Mouse (Mus musculus) forebrain, embryonic 13.5 days (tissue): ENCODE measurements around the gene E2f2. TPM values are rescaled to one million over a fixed set of nuclear protein-coding genes. Genes with fewer than 3 reads are reported as not detected.

Source experiments
- ATAC-seq: fragments of 200-750 bp; cut with Nextera tagmentation; 2 replicates; pipeline ENCODE4 v1.8.0; 2017
- H3K27ac ChIP-seq: fragments of 300-500 bp; sonication (generic); 2 replicates; pipeline ENCODE4 v1.5.1; 2015; ENCODE audit warnings: inconsistent platforms, mild to moderate bottlenecking, moderate library complexity
- H3K27me3 ChIP-seq: fragments of 300-500 bp; sonication (generic); 2 replicates; pipeline ENCODE4 v1.6.1; 2015; ENCODE audit warnings: mild to moderate bottlenecking, inconsistent platforms
- H3K36me3 ChIP-seq: fragments of 300-500 bp; sonication (generic); 2 replicates; pipeline ENCODE4 v1.6.1; 2015; ENCODE audit warnings: mild to moderate bottlenecking, inconsistent platforms; ENCODE audit not compliant: poor library complexity, severe bottlenecking
- H3K4me1 ChIP-seq: fragments of 300-500 bp; sonication (generic); 2 replicates; pipeline ENCODE4 v1.6.1; 2015; ENCODE audit warnings: inconsistent platforms
- H3K4me2 ChIP-seq: fragments of 300-500 bp; sonication (generic); 2 replicates; pipeline ENCODE4 v1.6.1; 2015; ENCODE audit warnings: inconsistent platforms, mild to moderate bottlenecking, moderate library complexity
- H3K4me3 ChIP-seq: fragments of 300-500 bp; sonication (generic); 2 replicates; pipeline ENCODE4 v1.5.1; 2015; ENCODE audit warnings: mild to moderate bottlenecking, inconsistent platforms
- H3K9ac ChIP-seq: fragments of 300-500 bp; sonication (generic); 2 replicates; pipeline ENCODE4 v1.6.1; 2015; ENCODE audit warnings: mild to moderate bottlenecking, inconsistent platforms
- H3K9me3 ChIP-seq: fragments of 300-500 bp; sonication (generic); replicated peaks from 2 replicates; pipeline ENCODE4 v1.6.1; 2016; ENCODE audit warnings: inconsistent platforms
- WGBS: fragments of 180-500 bp; shearing (Covaris S2); methylation state at CpG from one replicate; pipeline ENCODE4 v1.1.7; 2015; 5-methylcytosine and 5-hydroxymethylcytosine counted together
- polyA plus RNA-seq: library from polyadenylated mRNA; unstranded; fragments of >200 nt; fragmentation: Nextera tagmentation; extraction: Ambion mirVana; gene quantifications from 2 replicates; pipeline ENCODE4 v1.2.1, GENCODE M21; 2015

The E2f2 gene
- polyA plus RNA-seq, 1 experiment from 2014 or later, result 9.7 TPM

DNA sequence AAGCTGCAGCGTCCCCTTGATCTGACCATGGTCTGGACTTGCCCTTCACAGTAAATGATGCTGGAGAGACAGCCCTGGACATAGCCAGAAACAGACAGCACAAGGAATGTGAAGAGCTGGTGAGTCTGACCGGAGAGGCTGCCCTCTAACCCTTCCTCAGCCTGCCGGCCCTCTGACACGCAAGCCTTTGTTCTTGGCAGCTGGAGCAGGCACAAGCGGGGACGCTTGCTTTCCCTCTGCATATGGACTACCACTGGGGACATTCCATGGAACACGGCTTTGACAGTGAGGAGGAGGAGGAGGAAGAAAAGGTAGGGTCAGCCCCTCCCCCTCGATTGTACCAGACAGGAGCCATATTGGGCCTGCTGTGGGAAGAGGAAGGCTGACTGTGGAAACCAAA is 68.8 kb downstream of the E2f2 start:
- Histone ChIP-seq H3K36me3 (no peaks in the 10 kb centered on the region), H3K9ac (no peak overlapping the region), H3K4me1 (peaks cover 9% of the 10 kb centered on the region; the same call in 1 of the 2 replicates), H3K4me3 (no peak overlapping the region), H3K27ac (no peak overlapping the region), H3K27me3 (peaks cover 59% of the 10 kb centered on the region), H3K9me3 (0 out of 2 replicates have a peak, but pooled peaks cover 3% of the 10 kb centered on the region), H3K4me2 (no peak overlapping the region)
- WGBS, result 37% methylated on average over 8 of the region's 8 CpGs
- ATAC-seq, result no peak

DNA sequence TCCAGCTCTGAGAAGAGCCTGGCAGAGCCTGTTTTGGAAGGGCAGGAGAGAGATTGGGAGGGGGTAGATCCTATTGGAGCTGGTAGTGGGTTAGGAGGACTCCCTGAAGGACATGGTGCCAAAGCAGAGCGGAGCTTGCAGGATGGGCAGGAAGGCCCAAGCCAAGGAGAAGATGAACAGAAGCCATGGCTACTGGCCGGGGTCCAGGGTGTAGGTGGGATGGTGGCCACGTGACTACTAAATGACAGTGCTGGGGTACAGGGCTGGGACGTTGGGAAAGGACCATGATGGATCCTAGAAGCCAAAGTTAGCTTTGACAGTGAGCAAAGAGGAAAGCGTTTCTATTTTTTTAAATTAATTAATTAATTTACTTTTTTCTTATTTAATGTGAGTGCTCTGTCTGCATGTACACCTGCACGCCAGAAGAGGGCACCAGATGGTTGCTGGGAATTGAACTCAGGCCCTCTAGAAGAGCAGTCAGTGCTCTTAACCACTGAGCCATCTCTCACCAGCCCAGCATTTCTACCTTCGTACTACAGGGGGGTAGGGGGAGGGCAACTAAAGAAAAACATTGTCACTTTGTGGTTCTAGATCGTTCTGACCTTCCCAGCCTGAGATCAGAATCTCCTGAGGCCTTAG is 70.0 kb downstream of the E2f2 start:
- H3K27me3 ChIP-seq, result peaks cover 68% of the 10 kb centered on the region
- ATAC-seq, result no peak
- 43% methylated on average over 8 of the region's 8 CpGs for WGBS

DNA sequence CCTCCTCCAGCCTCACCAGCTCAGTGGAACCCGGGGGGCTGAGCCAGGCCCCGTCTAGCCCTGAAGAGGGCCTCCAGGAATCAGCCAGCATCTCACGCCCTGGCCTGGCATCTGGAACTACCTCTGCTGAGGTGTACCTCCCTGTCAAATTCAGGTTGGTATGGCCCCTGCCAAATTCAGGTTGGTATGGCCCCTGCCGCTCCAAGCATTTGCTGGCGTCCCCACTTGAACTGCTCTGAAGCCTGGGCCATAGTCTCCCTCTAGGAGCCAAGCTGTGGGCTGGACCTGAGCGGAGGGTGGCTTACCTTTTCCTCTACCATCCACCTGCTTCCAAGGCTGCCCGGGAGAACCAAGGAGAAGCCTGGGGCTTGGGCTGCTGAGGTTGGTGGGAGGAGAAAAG is 70.5 kb downstream of the E2f2 start:
- H3K36me3 ChIP-seq, result no peaks in the 10 kb centered on the region
- H3K27me3 ChIP-seq, result peaks cover 68% of the 10 kb centered on the region
- H3K9ac ChIP-seq, result no peak overlapping the region
- WGBS, result 87% methylated on average over 7 of the region's 7 CpGs
- no peak for ATAC-seq
- no peak overlapping the region for H3K27ac ChIP-seq
- no peak overlapping the region for H3K4me2 ChIP-seq
- H3K4me1 ChIP-seq, result peaks cover 25% of the 10 kb centered on the region
- H3K9me3 ChIP-seq, result 0 out of 2 replicates have a peak, but pooled peaks cover 3% of the 10 kb centered on the region
- no peak overlapping the region for H3K4me3 ChIP-seq

More for the DNA sequence above, 70.0 kb downstream of the E2f2 start:
- Histone ChIP-seq H3K27ac (no peak overlapping the region), H3K9me3 (0 out of 2 replicates have a peak, but pooled peaks cover 3% of the 10 kb centered on the region), H3K4me1 (peaks cover 19% of the 10 kb centered on the region), H3K4me2 (no peak overlapping the region), H3K36me3 (no peaks in the 10 kb centered on the region), H3K4me3 (no peak overlapping the region), H3K9ac (no peak overlapping the region)

DNA sequence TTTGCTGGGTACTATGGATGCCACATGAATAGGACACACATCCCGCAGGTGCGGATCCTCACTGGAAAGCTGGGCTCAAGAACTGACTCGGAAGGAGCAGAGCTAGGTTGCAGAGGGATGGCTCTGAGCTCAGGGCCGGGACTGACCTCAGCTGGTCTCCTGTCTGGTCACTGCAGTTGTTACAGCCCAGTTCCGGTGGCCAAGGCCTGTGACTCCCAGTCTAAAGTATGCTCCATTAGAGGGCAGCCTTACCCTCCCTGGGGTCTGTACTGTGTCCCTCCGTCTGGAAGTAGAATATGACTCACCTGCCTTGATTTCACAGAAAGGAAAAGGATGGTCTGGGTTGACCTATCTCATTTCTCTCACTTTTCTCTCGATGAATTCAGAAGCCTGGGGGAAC is 72.0 kb downstream of the E2f2 start:
- Histone ChIP-seq H3K9me3 (0 out of 2 replicates have a peak, but pooled peaks cover 3% of the 10 kb centered on the region), H3K4me3 (no peak overlapping the region), H3K4me1 (peaks cover 33% of the 10 kb centered on the region), H3K36me3 (no peaks in the 10 kb centered on the region), H3K9ac (no peak overlapping the region), H3K27ac (no peak overlapping the region), H3K27me3 (peaks cover 68% of the 10 kb centered on the region), H3K4me2 (no peak overlapping the region)
- 65% methylated on average over 7 of the region's 7 CpGs for WGBS
- ATAC-seq, result no peak

Other genes starting within 250 kb of the E2f2 start
- gene Hmgcl, start 225.9 kb upstream of the E2f2 start, polyA plus RNA-seq, result 56.2 and 57.1 TPM in 2 replicates
- gene Gale, start 208.7 kb upstream of the E2f2 start, polyA plus RNA-seq, result 28.7 and 33.6 TPM in 2 replicates
- gene Lypla2, start 199.8 kb upstream of the E2f2 start, polyA plus RNA-seq, result 163 and 173 TPM in 2 replicates
- 50.9 and 53.6 TPM in 2 replicates for gene Pithd1, start 185.1 kb upstream of the E2f2 start, polyA plus RNA-seq
- 29.1 and 30.9 TPM in 2 replicates for gene Eloa, start 150.6 kb upstream of the E2f2 start, polyA plus RNA-seq
- 383 and 388 TPM in 2 replicates for gene Rpl11, start 119.0 kb upstream of the E2f2 start, polyA plus RNA-seq
- 90.9 and 119 TPM in 2 replicates for gene Id3, start 28.9 kb upstream of the E2f2 start, polyA plus RNA-seq
- gene Asap3, start 34.0 kb downstream of the E2f2 start, polyA plus RNA-seq, result 2.9 and 3.9 TPM in 2 replicates
- gene Tcea3, start 75.3 kb downstream of the E2f2 start, polyA plus RNA-seq, result 0.52 and 0.66 TPM in 2 replicates
- gene Zfp46, start 112.3 kb downstream of the E2f2 start, polyA plus RNA-seq, result 30.7 and 32.9 TPM in 2 replicates
- gene Hnrnpr, start 138.5 kb downstream of the E2f2 start, polyA plus RNA-seq, result 273 and 295 TPM in 2 replicates